Mouse (Mus musculus) liver, adult 2 months (tissue): ENCODE results near the gene Plekhg5.

Experiments used
- CTCF ChIP-seq: fragments of 200-500 bp; IDR thresholded peaks from 2 replicates; pipeline ENCODE4 v1.5.1; 2011; ENCODE audit warnings: low read depth, low read length, control low read depth
- POLR2A ChIP-seq: fragments of 200-500 bp; IDR thresholded peaks from 2 replicates; pipeline ENCODE4 v1.6.1; 2011; ENCODE audit warnings: low read length, control low read depth; ENCODE audit not compliant: insufficient read depth; ENCODE audit errors: extremely low read depth

GRCm38 (mm10) chr4:152117538-152117937 is 45.2 kb downstream of the Plekhg5 start:
- TF ChIP-seq CTCF (no peak), POLR2A (no peak)
